Mouse (Mus musculus) cerebellum, adult 9-10 months (tissue): ENCODE results near the gene Zmynd8.

Experiments
- DNase-seq: peaks from one replicate; pipeline ENCODE4 v3.0.0; 2022

Gene Zmynd8

GRCm38 (mm10) chr2:165740982-165741381 is 157.8 kb downstream of the Zmynd8 start:
- no peak for DNase-seq

GRCm38 (mm10) chr2:165740381-165740780 is 158.4 kb downstream of the Zmynd8 start:
- DNase-seq = no peak

DNA sequence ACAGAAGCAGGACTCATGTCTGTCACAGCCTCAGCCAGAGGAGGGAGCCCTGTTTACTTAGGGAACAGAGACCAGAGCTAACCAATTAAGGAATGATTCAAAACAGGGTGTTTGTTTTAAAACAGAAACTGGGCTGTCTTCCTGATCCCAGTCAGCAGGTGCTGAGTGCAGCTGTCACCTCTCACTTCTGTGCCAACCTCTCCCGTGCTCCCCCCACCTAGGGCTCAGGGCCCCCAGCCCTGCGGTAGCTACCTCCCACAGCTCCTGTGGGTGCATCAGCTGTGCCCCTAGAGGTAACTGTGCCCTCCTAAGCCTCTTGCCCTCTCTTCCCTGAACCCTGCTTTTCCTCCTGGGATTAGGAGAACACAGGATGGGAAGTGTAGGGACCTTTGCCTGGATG is 162.5 kb downstream of the Zmynd8 start:
- no peak for DNase-seq
